Mouse (Mus musculus): ENCODE data around the gene Saa2. TPM values are rescaled to one million over a fixed set of nuclear protein-coding genes. Genes with fewer than 3 reads are reported as not detected.

The Saa2 gene
- polyA plus RNA-seq, 1 experiment from 2014 or later = not detected

DNA sequence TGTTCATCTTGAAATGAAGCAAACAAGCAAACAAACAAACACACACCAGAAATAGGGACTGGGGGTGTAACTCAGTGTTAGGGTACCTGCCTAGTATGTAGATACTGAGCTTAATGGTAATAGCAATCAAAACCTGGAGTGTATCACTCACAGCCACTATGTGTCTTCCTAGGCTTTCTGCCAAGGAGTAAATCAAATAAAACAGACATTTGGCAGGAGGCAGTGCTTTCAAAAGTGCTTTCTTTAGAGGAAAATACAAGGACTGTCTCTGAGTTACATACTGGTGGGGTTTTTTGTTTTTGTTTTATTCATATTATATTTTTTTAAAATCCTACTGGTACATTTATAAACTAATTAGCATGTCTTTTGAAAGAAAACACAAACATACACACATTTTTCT lies 15.8 kb downstream of the Saa2 start:
- Histone ChIP-seq H3K36me3 (replicated peaks) (peaks cover 73% of the 10 kb centered on the region), H3K4me1 (no peaks in the 10 kb centered on the region), H3K4me3 (replicated peaks) (no peak overlapping the region), H3K4me2 (no peak overlapping the region), H3K27ac (no peak overlapping the region), H3K9me3 (no peaks in the 10 kb centered on the region), H3K9ac (no peak overlapping the region), H3K27me3 (no peaks in the 10 kb centered on the region)
- no peak for ATAC-seq (ENCODE audit: low FRiP score)

DNA sequence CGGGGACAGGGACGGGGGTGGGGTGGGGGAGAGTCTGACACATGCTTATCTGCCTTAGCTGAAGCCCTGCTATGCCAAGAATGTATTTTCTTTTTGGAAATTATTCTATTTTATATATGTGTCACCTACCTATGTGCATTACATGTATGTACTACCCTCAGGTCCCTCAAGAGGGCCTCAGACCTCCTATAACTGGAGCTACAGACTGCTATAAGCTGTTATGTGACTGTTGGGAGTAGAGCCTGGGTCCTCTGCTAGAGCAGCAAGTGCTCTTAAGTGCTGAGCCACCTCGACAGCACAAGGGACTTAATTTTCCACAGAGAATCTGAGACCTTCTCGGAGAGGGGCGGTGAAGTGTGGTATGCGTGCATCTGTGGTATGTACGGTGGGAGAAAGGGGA lies 16.9 kb downstream of the Saa2 start:
- no peak overlapping the region for H3K27ac ChIP-seq
- no peaks in the 10 kb centered on the region for H3K9me3 ChIP-seq
- no peaks in the 10 kb centered on the region for H3K27me3 ChIP-seq
- H3K36me3 ChIP-seq (replicated peaks) = peaks cover 70% of the 10 kb centered on the region
- 93% methylated on average over 7 of the region's 7 CpGs for WGBS
- H3K4me1 ChIP-seq = no peaks in the 10 kb centered on the region
- no peak overlapping the region for H3K4me2 ChIP-seq
- no peak for ATAC-seq (ENCODE audit: low FRiP score)
- H3K4me3 ChIP-seq (replicated peaks) = no peak overlapping the region
- no peak overlapping the region for H3K9ac ChIP-seq

DNA sequence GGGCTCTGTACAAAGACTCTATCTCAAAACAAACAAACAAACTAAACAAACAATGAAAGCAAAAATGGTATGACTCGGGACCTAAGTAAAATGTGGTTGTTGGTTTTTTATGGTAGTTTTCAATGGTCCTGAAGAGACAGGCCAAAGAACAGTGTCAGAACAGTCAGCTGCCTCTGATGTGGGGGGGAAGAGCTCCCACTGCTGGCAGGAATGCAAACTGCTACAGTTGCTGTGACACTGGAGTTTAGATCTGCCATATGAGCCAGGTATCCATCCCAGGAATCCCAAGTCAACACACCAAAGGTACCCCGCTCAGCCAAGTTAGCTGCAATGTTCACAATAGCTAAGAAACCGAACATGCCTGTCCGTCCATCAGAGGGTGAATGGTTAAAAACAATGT lies 19.1 kb downstream of the Saa2 start:
- ATAC-seq (ENCODE audit: low FRiP score) = no peak
- Histone ChIP-seq H3K9ac (no peak overlapping the region), H3K27ac (no peak overlapping the region), H3K4me2 (no peak overlapping the region), H3K4me1 (no peaks in the 10 kb centered on the region), H3K36me3 (replicated peaks) (peaks cover 75% of the 10 kb centered on the region), H3K27me3 (no peaks in the 10 kb centered on the region), H3K9me3 (no peaks in the 10 kb centered on the region), H3K4me3 (replicated peaks) (no peak overlapping the region)
- WGBS = 69% methylated on average over 4 of the region's 4 CpGs

DNA sequence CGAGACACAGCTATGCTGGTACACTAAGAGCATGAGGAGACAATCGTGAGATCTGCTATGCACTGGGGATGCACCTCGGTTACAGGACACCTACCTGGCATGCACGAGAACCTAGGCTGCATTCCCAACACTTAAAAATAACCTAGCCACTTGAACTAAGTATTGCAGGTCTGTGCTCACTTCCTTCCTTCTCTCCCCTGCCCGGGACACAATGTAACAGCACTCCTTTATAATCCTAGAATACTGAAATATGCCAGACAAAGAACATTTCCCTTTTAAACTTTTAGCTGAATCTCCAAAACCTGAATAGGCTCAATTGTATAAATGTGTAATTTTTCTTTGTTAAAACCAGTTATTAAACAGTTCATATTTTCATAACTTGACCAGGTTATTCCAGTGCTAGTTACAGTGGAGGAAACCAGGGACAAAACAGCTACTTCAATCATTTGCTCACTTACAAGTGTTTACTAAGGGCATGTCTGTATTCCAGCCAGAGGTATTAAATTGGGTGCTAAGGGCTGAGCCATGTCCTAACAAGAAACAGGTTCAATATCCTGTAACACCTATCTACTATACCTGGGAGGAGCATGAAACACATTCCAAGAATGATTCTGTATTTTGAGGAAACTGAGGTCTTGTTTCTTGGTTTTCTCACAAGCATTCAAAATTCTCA lies 37.7 kb downstream of the Saa2 start:
- Histone ChIP-seq H3K4me3 (replicated peaks) (no peak overlapping the region), H3K36me3 (replicated peaks) (peaks cover 39% of the 10 kb centered on the region), H3K9me3 (no peaks in the 10 kb centered on the region), H3K4me1 (peaks cover 6% of the 10 kb centered on the region), H3K9ac (no peak overlapping the region), H3K27ac (no peak overlapping the region), H3K27me3 (no peaks in the 10 kb centered on the region), H3K4me2 (no peak overlapping the region)
- no peak for ATAC-seq (ENCODE audit: low FRiP score)
- WGBS = 90% methylated on average over 5 of the region's 5 CpGs

DNA sequence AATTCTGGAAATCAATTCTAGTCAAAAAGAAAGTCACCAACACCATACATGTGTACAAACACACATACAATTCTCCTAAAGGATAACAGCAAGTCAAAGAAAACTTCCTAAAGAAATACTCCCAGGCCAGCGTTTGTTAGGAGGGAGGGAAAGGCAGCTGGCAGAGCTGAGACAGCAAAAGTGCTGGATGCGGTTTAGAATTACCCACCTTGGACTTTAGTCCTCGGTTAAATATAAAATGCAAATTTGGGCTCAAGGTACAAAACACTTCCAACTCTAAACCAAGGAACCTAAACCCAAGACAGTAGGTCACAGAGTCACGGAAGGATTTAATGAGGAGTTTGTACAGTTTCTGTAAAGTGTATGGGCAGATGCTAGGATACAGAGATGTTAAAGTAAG lies 42.3 kb downstream of the Saa2 start:
- H3K9me3 ChIP-seq = no peaks in the 10 kb centered on the region
- H3K27ac ChIP-seq = no peak overlapping the region
- peaks cover 7% of the 10 kb centered on the region for H3K36me3 ChIP-seq (replicated peaks)
- no peak overlapping the region for H3K4me3 ChIP-seq (replicated peaks)
- H3K9ac ChIP-seq = no peak overlapping the region
- H3K27me3 ChIP-seq = no peaks in the 10 kb centered on the region
- WGBS = 89% methylated on average over 4 of the region's 4 CpGs
- H3K4me1 ChIP-seq = peaks cover 28% of the 10 kb centered on the region
- no peak overlapping the region for H3K4me2 ChIP-seq
- ATAC-seq (ENCODE audit: low FRiP score) = no peak

DNA sequence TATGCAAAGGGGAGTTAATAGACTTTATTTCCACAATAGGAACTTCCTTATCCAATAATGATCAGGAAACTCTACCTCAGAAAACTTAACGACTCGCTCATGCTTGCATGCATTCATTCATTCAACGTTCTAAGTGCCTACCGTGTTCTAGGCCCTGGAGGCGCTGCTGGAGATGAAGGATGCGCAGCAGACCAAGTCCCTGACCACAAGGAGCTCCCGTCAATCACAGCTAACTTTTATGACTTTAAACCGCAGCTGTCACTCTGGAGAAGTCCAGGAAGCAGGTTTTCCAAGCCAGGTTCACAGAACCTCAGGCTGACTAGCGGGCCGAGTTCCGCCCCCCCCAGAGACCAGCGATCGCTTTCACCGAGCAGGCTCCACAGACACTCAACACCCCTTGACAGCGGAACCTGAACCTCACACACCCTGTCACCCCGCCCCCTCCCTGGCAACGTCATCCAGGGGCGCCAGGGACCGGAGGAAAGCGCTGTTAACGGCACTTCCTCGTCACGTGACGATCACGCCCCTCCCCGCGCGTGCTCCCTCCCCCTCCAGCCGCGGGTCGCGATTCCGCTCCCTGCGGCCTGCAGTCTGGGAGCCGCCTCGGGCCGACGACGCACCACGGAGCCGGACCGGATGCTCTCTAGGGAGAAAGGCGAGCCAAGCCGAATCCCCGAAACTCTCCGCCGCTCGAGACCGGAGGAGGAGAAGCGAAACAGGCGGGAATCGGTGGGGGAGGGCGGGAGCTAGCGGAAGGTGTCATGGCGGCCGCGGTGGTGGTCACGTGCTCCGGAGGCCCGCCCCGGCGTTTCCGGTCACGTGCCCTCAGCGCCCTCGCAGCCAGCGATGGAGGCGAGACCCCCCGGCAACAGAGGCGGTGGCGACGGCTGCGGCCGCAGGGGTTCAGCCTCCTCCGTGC lies 44.0 kb downstream of the Saa2 start, which contains the start of the genes Hps5 and Gtf2h1:
Hps5 (minus strand) TSS at position 778 of the 919 bp plus-strand sequence.
Gtf2h1 (plus strand) TSS at position 817 of the 919 bp plus-strand sequence.
- H3K4me1 ChIP-seq = peaks cover 28% of the 10 kb centered on the region
- peak; percentile 98 for ATAC-seq (ENCODE audit: low FRiP score)
- 1% methylated on average over 75 of the region's 75 CpGs for WGBS
- H3K4me3 ChIP-seq (replicated peaks) = peak within 1 kb of the TSS; percentile 97
- peak within 1 kb of the TSS; percentile 95 for H3K9ac ChIP-seq
- H3K27me3 ChIP-seq = no peaks in the 10 kb centered on the region
- H3K4me2 ChIP-seq = peak within 1 kb of the TSS; percentile 92
- no peaks in the 10 kb centered on the region for H3K9me3 ChIP-seq
- H3K27ac ChIP-seq = peak within 1 kb of the TSS; percentile 79
- H3K36me3 ChIP-seq (replicated peaks) = peaks cover 10% of the 10 kb centered on the region; the same call in 1 of the 2 replicates

DNA sequence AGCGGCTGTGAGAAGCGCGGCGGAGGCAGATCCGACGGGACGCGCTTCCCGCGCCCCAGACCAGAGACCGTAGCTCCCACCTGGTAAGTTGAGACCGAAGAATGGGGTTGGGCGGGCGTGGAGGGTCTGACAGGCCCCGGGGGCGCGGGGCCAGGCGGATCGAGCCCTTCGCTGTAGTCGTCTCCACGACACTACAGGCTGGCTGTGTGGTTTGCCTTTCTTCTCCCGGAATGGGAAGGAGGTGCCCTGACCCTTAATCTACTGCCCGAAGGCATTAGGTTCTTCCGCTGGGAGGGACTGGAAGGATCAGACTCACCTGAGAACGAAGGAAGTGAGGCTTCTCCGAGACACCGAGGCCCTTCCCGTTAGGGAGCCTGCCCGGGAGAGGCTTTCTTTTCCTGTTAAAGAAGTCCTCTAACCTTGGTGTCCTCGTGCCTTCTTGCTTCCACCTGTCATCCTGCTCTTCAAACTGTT lies 44.7 kb downstream of the Saa2 start:
- WGBS = under 1% methylated on average over 31 of the region's 31 CpGs
- peaks cover 14% of the 10 kb centered on the region for H3K36me3 ChIP-seq (replicated peaks)
- H3K9me3 ChIP-seq = no peaks in the 10 kb centered on the region
- peaks cover 28% of the 10 kb centered on the region for H3K4me1 ChIP-seq
- peak overlapping the region; percentile 79 for H3K27ac ChIP-seq
- peak overlapping the region; percentile 95 for H3K9ac ChIP-seq
- no peak for ATAC-seq (ENCODE audit: low FRiP score)
- H3K27me3 ChIP-seq = no peaks in the 10 kb centered on the region
- peak overlapping the region; percentile 97 for H3K4me3 ChIP-seq (replicated peaks)
- peak overlapping the region; percentile 92 for H3K4me2 ChIP-seq

DNA sequence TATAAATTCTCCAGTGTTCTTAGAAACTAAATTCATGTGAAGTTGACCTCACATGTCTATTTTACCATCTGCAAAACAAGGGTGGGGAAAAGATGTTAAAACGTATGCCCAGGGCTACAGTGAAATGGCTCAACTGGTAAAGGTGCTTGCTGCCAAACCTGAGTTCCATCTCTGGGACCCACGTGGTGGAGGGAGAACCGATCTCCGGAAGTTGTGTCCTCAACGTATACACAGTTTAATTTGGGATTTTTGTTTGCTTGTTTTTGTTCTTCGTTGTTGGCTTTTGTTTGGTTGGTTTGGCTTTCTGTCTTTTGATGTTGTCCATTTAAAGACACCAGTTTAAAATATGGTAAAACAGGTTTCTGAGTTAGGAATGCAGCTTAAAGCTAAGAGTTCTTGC lies 45.2 kb downstream of the Saa2 start:
- Histone ChIP-seq H3K4me2 (peak overlapping the region; percentile 92), H3K27me3 (no peaks in the 10 kb centered on the region), H3K27ac (no peak overlapping the region), H3K36me3 (replicated peaks) (peaks cover 18% of the 10 kb centered on the region), H3K9me3 (no peaks in the 10 kb centered on the region), H3K9ac (peak overlapping the region; percentile 95), H3K4me1 (peaks cover 28% of the 10 kb centered on the region), H3K4me3 (replicated peaks) (peak overlapping the region; percentile 97)
- 66% methylated on average over 6 of the region's 6 CpGs for WGBS
- no peak for ATAC-seq (ENCODE audit: low FRiP score)

Other genes with a start within 250 kb of the Saa2 start
- gene Sergef, start 112.0 kb upstream of the Saa2 start, polyA plus RNA-seq (2016; fragmentation: Nextera tagmentation; extraction: Ambion mirVana) = 19.0 and 19.6 TPM in 2 replicates
- gene Tph1, start 79.3 kb upstream of the Saa2 start, polyA plus RNA-seq (2016; fragmentation: Nextera tagmentation; extraction: Ambion mirVana) = 0.63 and 0.76 TPM in 2 replicates
- 37.0 and 37.2 TPM in 2 replicates for gene Saal1, start 41.1 kb upstream of the Saa2 start, polyA plus RNA-seq (2016; fragmentation: Nextera tagmentation; extraction: Ambion mirVana)
- not detected in 2 replicates for gene Saa3, start 36.1 kb upstream of the Saa2 start, polyA plus RNA-seq (2016; fragmentation: Nextera tagmentation; extraction: Ambion mirVana)
- gene Saa4, start 19.2 kb upstream of the Saa2 start, polyA plus RNA-seq (2016; fragmentation: Nextera tagmentation; extraction: Ambion mirVana) = not detected in 2 replicates
- not detected in 2 replicates for gene Saa1, start 8.8 kb upstream of the Saa2 start, polyA plus RNA-seq (2016; fragmentation: Nextera tagmentation; extraction: Ambion mirVana)
- 23.9 and 25.3 TPM in 2 replicates for gene Hps5, start 44.3 kb downstream of the Saa2 start, polyA plus RNA-seq (2016; fragmentation: Nextera tagmentation; extraction: Ambion mirVana)
- gene Gtf2h1, start 44.3 kb downstream of the Saa2 start, polyA plus RNA-seq (2016; fragmentation: Nextera tagmentation; extraction: Ambion mirVana) = 52.6 and 55.4 TPM in 2 replicates
- 1,021 and 1,078 TPM in 2 replicates for gene Ldha, start 89.7 kb downstream of the Saa2 start, polyA plus RNA-seq (2016; fragmentation: Nextera tagmentation; extraction: Ambion mirVana)
- not detected in 2 replicates for gene Ldhc, start 109.4 kb downstream of the Saa2 start, polyA plus RNA-seq (2016; fragmentation: Nextera tagmentation; extraction: Ambion mirVana)
- 344 and 355 TPM in 2 replicates for gene Tsg101, start 168.2 kb downstream of the Saa2 start, polyA plus RNA-seq (2016; fragmentation: Nextera tagmentation; extraction: Ambion mirVana)
- 13.2 and 13.8 TPM in 2 replicates for gene Uevld, start 206.7 kb downstream of the Saa2 start, polyA plus RNA-seq (2016; fragmentation: Nextera tagmentation; extraction: Ambion mirVana)
- not detected in 2 replicates for gene Gm9999, start 231.8 kb downstream of the Saa2 start, polyA plus RNA-seq (2016; fragmentation: Nextera tagmentation; extraction: Ambion mirVana)